Mouse (Mus musculus) cerebellum, adult 2 months (tissue): ENCODE results near the gene Exosc1.

Experiments
- CTCF ChIP-seq: fragments of 200-500 bp; IDR thresholded peaks from 2 replicates; pipeline ENCODE4 v1.5.1; 2011; ENCODE audit warnings: low read depth, mild to moderate bottlenecking, control low read depth, low read length, moderate library complexity, borderline replicate concordance; ENCODE audit not compliant: insufficient read depth
- POLR2A ChIP-seq: fragments of 200-500 bp; IDR thresholded peaks from 2 replicates; pipeline ENCODE4 v1.6.1; 2011; ENCODE audit warnings: low read length, control low read depth, borderline replicate concordance; ENCODE audit not compliant: insufficient read depth

- no peak for TF ChIP-seq CTCF
- no peak for TF ChIP-seq POLR2A
Observed at GRCm38 (mm10) chr19:41935921-41936320, 2.7 kb upstream of the Exosc1 start.
